Mouse (Mus musculus): Measurements from ENCODE around the gene Dcaf17. TPM values are rescaled to one million over a fixed set of nuclear protein-coding genes. Genes with fewer than 3 reads are reported as not detected.

Dcaf17 gene
- 1 to 10 TPM; 3.5 to 5.3 (median 4.3) TPM for total RNA-seq (2022)

GRCm38 (mm10) chr2:71055300-71056114 is at the start of gene Dcaf17, which contains the start of gene Mettl8:
Dcaf17 (plus strand) TSS chr2:71055328.
Mettl8 (minus strand) TSS chr2:71055583.
- DNase-seq (ENCODE audit: low spot score): peak; percentile 92

- DNase-seq (ENCODE audit: low spot score): no peak
Observed at GRCm38 (mm10) chr2:71011816-71012215, 43.3 kb upstream of the Dcaf17 start.

GRCm38 (mm10) chr2:71013521-71013920 is 41.6 kb upstream of the Dcaf17 start:
- DNase-seq (ENCODE audit: low spot score): no peak

- DNase-seq (ENCODE audit: low spot score): no peak
Observed at GRCm38 (mm10) chr2:71019277-71019676, 35.9 kb upstream of the Dcaf17 start.

- no peak for DNase-seq (ENCODE audit: low spot score)
Observed at GRCm38 (mm10) chr2:71019704-71020375, 35.3 kb upstream of the Dcaf17 start.

GRCm38 (mm10) chr2:71020674-71021073 is 34.5 kb upstream of the Dcaf17 start:
- no peak for DNase-seq (ENCODE audit: low spot score)

- DNase-seq (ENCODE audit: low spot score): no peak
Observed at GRCm38 (mm10) chr2:71022991-71023390, 32.1 kb upstream of the Dcaf17 start.

GRCm38 (mm10) chr2:71023986-71024385 is 31.1 kb upstream of the Dcaf17 start:
- no peak for DNase-seq (ENCODE audit: low spot score)

- DNase-seq (ENCODE audit: low spot score): no peak
Observed at GRCm38 (mm10) chr2:71025576-71026315, 29.4 kb upstream of the Dcaf17 start.

GRCm38 (mm10) chr2:71026787-71027186 is 28.3 kb upstream of the Dcaf17 start:
- DNase-seq (ENCODE audit: low spot score): no peak

GRCm38 (mm10) chr2:71027631-71028030 is 27.5 kb upstream of the Dcaf17 start:
- no peak for DNase-seq (ENCODE audit: low spot score)

- no peak for DNase-seq (ENCODE audit: low spot score)
Observed at GRCm38 (mm10) chr2:71030663-71031062, 24.5 kb upstream of the Dcaf17 start.

GRCm38 (mm10) chr2:71031973-71032794 is 22.9 kb upstream of the Dcaf17 start:
- DNase-seq (ENCODE audit: low spot score): no peak

- DNase-seq (ENCODE audit: low spot score): no peak
Observed at GRCm38 (mm10) chr2:71033014-71033413, 22.1 kb upstream of the Dcaf17 start.

- peak; percentile 43 for DNase-seq (ENCODE audit: low spot score)
Observed at GRCm38 (mm10) chr2:71033987-71034386, 21.1 kb upstream of the Dcaf17 start.

- no peak for DNase-seq (ENCODE audit: low spot score)
Observed at GRCm38 (mm10) chr2:71037447-71037846, 17.7 kb upstream of the Dcaf17 start.

- DNase-seq (ENCODE audit: low spot score): peak; percentile 77
Observed at GRCm38 (mm10) chr2:71039522-71040121, 15.5 kb upstream of the Dcaf17 start.

- no peak for DNase-seq (ENCODE audit: low spot score)
Observed at GRCm38 (mm10) chr2:71046151-71046550, 9.0 kb upstream of the Dcaf17 start.

- no peak for DNase-seq (ENCODE audit: low spot score)
Observed at GRCm38 (mm10) chr2:71046751-71047320, 8.3 kb upstream of the Dcaf17 start.

GRCm38 (mm10) chr2:71048896-71049295 is 6.2 kb upstream of the Dcaf17 start:
- no peak for DNase-seq (ENCODE audit: low spot score)

GRCm38 (mm10) chr2:71050511-71050910 is 4.6 kb upstream of the Dcaf17 start:
- DNase-seq (ENCODE audit: low spot score): no peak
